Mouse (Mus musculus) intestine, embryonic 14.5 days (tissue): ENCODE data around the gene Nek6. TPM values are rescaled to one million over a fixed set of nuclear protein-coding genes. Genes with fewer than 3 reads are reported as not detected.
A peak's percentile ranks its signal among the peaks of the same experiment; 100 is the strongest.

Experiments
- ATAC-seq: fragments of 200-750 bp; cut with Nextera tagmentation; replicated peaks from 2 replicates; pipeline ENCODE4 v1.8.0; 2017; ENCODE audit warnings: low read depth, moderate number of reproducible peaks, moderate TSS enrichment, moderate library complexity; ENCODE audit not compliant: low FRiP score, low TSS enrichment
- DNase-seq: peaks from one replicate; pipeline ENCODE4 v3.0.0-alpha.2; 2018; ENCODE audit warnings: low spot score
- H3K27ac ChIP-seq: fragments of 300-500 bp; sonication (generic); 2 replicates; pipeline ENCODE4 v1.5.1; 2014; ENCODE audit warnings: low read depth, mild to moderate bottlenecking, control low read depth
- H3K27me3 ChIP-seq: fragments of 300-500 bp; sonication (generic); replicated peaks from 2 replicates; pipeline ENCODE4 v1.6.1; 2014; ENCODE audit warnings: low read length, control low read depth; ENCODE audit not compliant: control insufficient read depth, insufficient read depth
- H3K36me3 ChIP-seq: fragments of 300-500 bp; sonication (generic); 2 replicates; pipeline ENCODE4 v1.6.1; 2014; ENCODE audit warnings: low read length, control low read depth; ENCODE audit not compliant: control insufficient read depth, insufficient read depth
- H3K4me1 ChIP-seq: fragments of 300-500 bp; sonication (generic); replicated peaks from 2 replicates; pipeline ENCODE4 v1.6.1; 2014; ENCODE audit warnings: low read length, control low read depth, mixed read lengths; ENCODE audit not compliant: control insufficient read depth, insufficient read depth
- H3K4me2 ChIP-seq: fragments of 300-500 bp; sonication (generic); 2 replicates; pipeline ENCODE4 v1.6.1; 2014; ENCODE audit warnings: low read length
- H3K4me3 ChIP-seq: fragments of 300-500 bp; sonication (generic); 2 replicates; pipeline ENCODE4 v1.5.1; 2014; ENCODE audit warnings: low read depth, low read length, control low read depth, mixed read lengths
- H3K9ac ChIP-seq: fragments of 300-500 bp; sonication (generic); 2 replicates; pipeline ENCODE4 v1.6.1; 2014; ENCODE audit warnings: mild to moderate bottlenecking, low read length
- H3K9me3 ChIP-seq: fragments of 300-500 bp; sonication (generic); 2 replicates; pipeline ENCODE4 v1.6.1; 2016; ENCODE audit warnings: low read length, control low read depth; ENCODE audit not compliant: control insufficient read depth
- WGBS: fragments of 180-500 bp; shearing (Covaris S2); extraction: QIAGEN DNeasy Blood & Tissue Kit; methylation state at CpG from one replicate; pipeline ENCODE4 v1.1.7; 2014; 5-methylcytosine and 5-hydroxymethylcytosine counted together
- polyA plus RNA-seq: library from polyadenylated mRNA; unstranded; fragments of >200 nt; fragmentation: Nextera tagmentation; extraction: Ambion mirVana; gene quantifications from 2 replicates; pipeline ENCODE4 v1.2.1, GENCODE M21; 2014

Nek6 gene
- polyA plus RNA-seq, 1 experiment from 2014 or later = 111 TPM

DNA sequence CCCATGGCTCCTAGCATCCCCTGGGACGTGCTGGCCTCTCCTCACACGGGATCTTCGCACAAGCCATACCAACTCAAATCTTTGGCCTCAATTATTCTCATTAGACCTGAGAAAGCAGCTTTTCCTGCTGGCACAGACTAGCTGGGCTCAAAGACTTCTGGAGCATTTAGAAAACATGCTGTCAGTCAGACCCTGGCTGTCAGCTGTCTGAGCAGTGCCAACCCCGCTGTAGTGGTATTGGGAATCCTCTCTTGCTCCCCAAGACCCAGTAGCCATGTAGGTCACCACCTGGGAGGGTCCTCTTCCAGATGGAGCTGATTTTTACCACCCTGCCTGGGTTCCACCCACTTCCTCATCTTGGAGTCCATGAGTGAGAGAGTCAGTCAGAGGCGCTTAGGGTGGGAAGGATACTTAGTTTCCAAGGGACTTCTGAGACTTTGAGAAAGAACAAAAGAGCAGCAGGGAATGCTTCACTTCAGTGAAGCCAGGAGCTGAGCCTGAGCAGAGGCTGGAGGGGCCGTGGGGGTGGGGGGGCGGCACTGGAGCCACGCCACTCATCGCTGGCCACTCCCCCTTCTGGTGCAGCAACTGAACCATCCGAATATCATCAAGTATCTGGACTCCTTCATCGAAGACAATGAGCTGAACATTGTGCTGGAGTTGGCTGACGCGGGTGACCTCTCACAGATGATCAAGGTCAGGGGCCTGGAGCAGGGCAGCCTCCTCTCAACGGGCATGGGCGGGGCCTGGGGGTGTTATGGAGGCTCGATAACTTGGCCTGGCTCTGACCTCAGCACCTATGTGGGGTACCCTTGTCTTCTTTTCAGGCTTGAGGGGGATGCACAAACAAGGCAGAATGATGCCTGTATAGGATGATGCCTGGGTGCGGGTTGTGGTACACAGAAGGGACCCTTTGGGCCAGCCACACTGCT, 49.1 kb downstream of the Nek6 start:
- H3K4me2 ChIP-seq = no peak overlapping the region
- WGBS = 72% methylated on average over 17 of the region's 17 CpGs
- H3K36me3 ChIP-seq = peaks cover 53% of the 10 kb centered on the region
- no peak for DNase-seq
- no peaks in the 10 kb centered on the region for H3K27me3 ChIP-seq
- H3K27ac ChIP-seq = no peak overlapping the region
- H3K9ac ChIP-seq = no peak overlapping the region
- no peak overlapping the region for H3K4me3 ChIP-seq
- no peaks in the 10 kb centered on the region for H3K4me1 ChIP-seq
- no peaks in the 10 kb centered on the region for H3K9me3 ChIP-seq
- ATAC-seq = no peak

DNA sequence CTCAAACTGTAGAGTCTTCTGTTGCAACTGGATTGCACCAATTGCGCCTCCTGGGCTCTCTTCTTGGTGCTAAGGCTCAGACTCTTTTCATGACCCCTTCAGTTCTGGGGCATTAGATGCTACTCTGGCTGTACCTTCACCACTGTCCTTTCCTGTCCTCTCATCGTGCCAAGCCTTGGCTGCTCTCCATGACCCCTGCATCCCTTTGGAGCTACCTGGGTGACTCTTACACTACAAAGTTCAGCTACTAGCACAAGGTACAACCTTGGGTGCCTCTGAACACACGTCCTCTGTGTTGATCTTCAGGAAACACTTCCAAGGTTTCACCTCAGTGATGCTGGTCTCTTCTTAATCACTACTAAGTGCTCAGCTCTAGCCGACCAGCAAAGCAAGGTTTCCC, 51.2 kb downstream of the Nek6 start:
- ATAC-seq (no peak), DNase-seq (no peak)
- Histone ChIP-seq H3K9ac (no peak overlapping the region), H3K27ac (no peak overlapping the region), H3K9me3 (no peaks in the 10 kb centered on the region), H3K4me2 (no peak overlapping the region), H3K27me3 (no peaks in the 10 kb centered on the region), H3K4me3 (no peak overlapping the region), H3K4me1 (no peaks in the 10 kb centered on the region), H3K36me3 (peaks cover 63% of the 10 kb centered on the region)
- WGBS = 90% methylated on average over 4 of the region's 4 CpGs

DNA sequence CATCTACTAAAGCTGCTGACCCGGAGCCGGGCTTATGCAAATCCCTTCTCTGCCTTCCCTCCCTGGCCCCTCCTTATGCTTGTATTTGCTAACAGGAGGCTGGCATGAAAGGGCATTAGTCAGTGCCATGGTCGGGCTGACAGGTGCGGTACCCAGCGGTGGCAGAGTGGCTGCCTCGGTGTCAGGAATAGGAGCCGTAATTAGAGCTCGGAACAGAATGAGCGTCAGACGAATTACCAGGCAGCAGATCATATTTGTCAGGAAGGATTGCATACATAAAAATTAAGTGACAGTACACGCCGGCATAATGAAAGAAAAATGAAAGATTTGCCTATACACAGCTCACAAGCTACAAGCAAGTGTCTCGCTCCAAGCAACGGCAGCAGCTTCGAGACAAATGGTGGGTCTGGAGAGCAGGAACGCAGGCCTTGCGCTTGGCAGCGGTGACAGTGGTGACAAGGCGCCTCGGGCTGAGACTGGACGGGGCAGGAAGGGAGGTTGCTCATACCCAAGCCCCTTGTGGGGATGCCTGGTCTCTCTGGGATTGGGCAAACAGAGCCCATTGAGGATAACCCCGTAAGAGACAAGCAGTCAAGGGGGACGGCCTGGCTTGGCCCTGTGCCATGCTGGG, 60.6 kb downstream of the Nek6 start:
- Histone ChIP-seq H3K27me3 (no peaks in the 10 kb centered on the region), H3K9me3 (no peaks in the 10 kb centered on the region), H3K4me2 (no peak overlapping the region), H3K36me3 (peaks cover 84% of the 10 kb centered on the region), H3K4me3 (no peak overlapping the region), H3K9ac (no peak overlapping the region), H3K4me1 (no peaks in the 10 kb centered on the region), H3K27ac (no peak overlapping the region)
- DNase-seq (no peak), ATAC-seq (no peak)
- WGBS = 89% methylated on average over 23 of the region's 23 CpGs

DNA sequence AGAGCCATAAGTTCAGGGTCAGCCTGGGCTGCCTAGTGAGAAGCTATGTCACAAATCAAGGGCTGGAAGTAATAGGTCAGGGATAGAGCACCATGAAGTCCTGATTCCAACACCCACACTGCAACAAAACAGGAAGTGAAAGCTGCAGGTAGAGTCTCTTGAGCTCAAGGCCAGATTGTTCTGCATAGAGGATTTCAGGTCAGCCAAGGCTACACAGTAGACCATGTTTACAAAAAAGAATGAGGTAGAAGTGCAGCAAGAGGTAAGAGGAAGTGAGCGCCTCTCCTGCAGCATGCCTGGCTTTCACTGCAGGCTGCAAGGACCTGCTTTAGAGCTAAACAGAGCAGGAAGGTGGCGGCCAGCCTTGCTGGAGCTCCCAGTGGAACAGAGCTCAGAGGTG, 63.3 kb downstream of the Nek6 start:
- Histone ChIP-seq H3K27me3 (no peaks in the 10 kb centered on the region), H3K36me3 (peaks cover 78% of the 10 kb centered on the region), H3K27ac (no peak overlapping the region), H3K9me3 (no peaks in the 10 kb centered on the region), H3K4me3 (no peak overlapping the region), H3K4me1 (0 out of 2 replicates have a peak, but pooled peaks cover 7% of the 10 kb centered on the region), H3K9ac (no peak overlapping the region), H3K4me2 (no peak overlapping the region)
- DNase-seq = no peak
- no peak for ATAC-seq
- WGBS = 79% methylated on average over 2 of the region's 2 CpGs

DNA sequence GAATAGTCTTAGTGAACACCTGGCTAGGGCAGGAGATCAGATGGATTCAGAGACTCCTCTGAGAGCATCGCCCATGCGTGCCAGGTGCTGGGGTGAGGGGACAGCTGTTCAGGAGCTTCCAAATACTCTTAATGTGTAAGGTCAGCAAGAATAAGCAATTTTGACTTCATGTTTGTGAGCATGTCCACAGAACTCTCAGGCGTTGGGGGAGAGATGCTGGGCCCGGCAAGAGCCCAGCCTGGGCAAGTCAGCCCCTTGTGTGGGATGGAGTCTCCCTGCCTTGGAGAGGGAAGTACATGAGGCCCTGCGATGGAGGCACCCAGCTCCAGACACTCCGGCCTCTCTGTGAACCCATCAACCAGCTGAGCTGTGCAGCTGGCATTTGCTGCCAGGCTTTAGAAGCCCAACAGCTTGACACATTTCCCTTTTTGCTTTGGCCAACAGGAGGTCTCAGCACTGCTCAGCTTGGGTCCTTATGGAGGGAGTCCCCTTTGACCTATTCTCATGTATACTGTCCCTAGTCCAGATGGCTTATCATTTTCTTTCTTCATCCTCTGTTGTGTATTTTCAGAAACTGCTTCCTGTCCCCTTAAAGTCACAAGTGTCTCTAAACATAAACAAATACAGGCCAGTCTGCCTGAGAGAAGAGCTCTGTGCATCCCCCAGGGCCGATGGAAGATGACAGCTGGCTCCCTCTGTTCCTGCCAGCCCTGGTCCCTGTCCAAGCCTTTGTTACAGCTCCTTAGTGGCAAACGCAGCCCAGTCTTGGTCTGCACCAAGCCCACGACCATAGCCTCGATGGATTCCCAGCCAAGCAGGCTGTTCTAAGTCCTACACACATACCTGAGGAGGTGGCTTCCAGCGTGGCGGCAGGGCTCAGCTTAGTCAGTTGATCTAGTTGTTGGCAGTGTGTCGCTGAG, 67.4 kb downstream of the Nek6 start:
- DNase-seq = no peak
- H3K27ac ChIP-seq = peak overlapping the region; percentile 24; the same call in 1 of the 2 replicates
- H3K9me3 ChIP-seq = no peaks in the 10 kb centered on the region
- H3K27me3 ChIP-seq = no peaks in the 10 kb centered on the region
- ATAC-seq = no peak
- 53% methylated on average over 13 of the region's 13 CpGs for WGBS
- no peak overlapping the region for H3K9ac ChIP-seq
- H3K36me3 ChIP-seq = peaks cover 71% of the 10 kb centered on the region
- H3K4me2 ChIP-seq = no peak overlapping the region
- H3K4me3 ChIP-seq = no peak overlapping the region
- 0 out of 2 replicates have a peak, but pooled peaks cover 7% of the 10 kb centered on the region for H3K4me1 ChIP-seq

DNA sequence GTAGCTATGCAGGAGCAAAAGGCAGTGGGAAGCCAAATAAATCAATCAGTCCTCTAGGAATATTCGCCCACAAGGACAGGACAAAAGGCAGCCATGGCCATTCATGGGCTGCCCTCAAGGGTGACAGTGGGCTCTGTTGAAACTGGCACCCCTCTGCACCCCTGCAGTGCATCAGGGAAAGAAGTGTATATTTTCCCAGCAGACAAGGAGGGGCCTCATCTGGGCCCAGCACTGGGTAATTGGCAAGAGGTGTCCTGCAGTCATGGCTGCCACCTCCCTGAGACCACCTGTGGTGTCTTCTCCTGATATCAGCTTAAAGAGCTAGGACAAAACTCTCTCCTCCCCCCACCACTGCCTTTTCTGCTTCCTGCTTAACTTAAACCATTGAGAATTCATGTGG, 68.1 kb downstream of the Nek6 start:
- ATAC-seq = no peak
- H3K36me3 ChIP-seq = peaks cover 76% of the 10 kb centered on the region

DNA sequence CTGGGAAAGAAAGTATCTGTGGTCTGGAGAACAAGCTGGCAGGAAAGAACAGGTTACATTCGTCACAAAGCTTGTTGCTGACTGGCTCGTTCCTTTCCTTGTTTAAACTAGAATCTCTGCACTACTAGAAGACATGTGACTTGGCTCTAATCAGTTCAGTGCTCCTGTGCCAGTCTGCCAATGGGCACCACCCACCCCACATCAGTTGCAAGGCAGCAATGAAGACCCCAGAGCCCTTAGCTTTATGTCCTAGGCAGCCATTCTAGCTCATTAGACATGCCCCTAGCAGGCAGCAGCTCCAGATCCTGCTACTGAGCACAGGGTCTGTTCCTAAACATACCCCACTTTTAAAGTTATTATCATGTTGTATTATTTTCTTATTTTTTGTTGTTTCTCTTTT, 72.5 kb downstream of the Nek6 start:
- no peak overlapping the region for H3K4me2 ChIP-seq
- H3K36me3 ChIP-seq = peaks cover 81% of the 10 kb centered on the region
- H3K9me3 ChIP-seq = no peaks in the 10 kb centered on the region
- no peak overlapping the region for H3K4me3 ChIP-seq
- H3K27me3 ChIP-seq = no peaks in the 10 kb centered on the region
- 0 out of 2 replicates have a peak, but pooled peaks cover 3% of the 10 kb centered on the region for H3K4me1 ChIP-seq
- H3K9ac ChIP-seq = no peak overlapping the region
- no peak overlapping the region for H3K27ac ChIP-seq
- no peak for DNase-seq
- ATAC-seq = no peak
- whole genome bisulfite sequencing = 66% methylated on average over 2 of the region's 2 CpGs

More for the DNA sequence above, 68.1 kb downstream of the Nek6 start:
- Histone ChIP-seq H3K4me2 (no peak overlapping the region), H3K27me3 (no peaks in the 10 kb centered on the region), H3K9me3 (no peaks in the 10 kb centered on the region), H3K9ac (no peak overlapping the region), H3K4me1 (0 out of 2 replicates have a peak, but pooled peaks cover 7% of the 10 kb centered on the region), H3K27ac (peak overlapping the region; percentile 24; the same call in 1 of the 2 replicates), H3K4me3 (no peak overlapping the region)
- WGBS = 55% methylated on average over 1 of the region's 1 CpGs
- DNase-seq = no peak
